Mouse (Mus musculus) natural killer cell, adult 2 months (primary cell): ENCODE results near the gene Fam19a5.

Experiments
- DNase-seq, 2 experiments: peaks; one replicate each; pipeline ENCODE4 v3.0.0; 2022; ENCODE audit warnings: low spot score in 2 of 2

Gene Fam19a5

DNA sequence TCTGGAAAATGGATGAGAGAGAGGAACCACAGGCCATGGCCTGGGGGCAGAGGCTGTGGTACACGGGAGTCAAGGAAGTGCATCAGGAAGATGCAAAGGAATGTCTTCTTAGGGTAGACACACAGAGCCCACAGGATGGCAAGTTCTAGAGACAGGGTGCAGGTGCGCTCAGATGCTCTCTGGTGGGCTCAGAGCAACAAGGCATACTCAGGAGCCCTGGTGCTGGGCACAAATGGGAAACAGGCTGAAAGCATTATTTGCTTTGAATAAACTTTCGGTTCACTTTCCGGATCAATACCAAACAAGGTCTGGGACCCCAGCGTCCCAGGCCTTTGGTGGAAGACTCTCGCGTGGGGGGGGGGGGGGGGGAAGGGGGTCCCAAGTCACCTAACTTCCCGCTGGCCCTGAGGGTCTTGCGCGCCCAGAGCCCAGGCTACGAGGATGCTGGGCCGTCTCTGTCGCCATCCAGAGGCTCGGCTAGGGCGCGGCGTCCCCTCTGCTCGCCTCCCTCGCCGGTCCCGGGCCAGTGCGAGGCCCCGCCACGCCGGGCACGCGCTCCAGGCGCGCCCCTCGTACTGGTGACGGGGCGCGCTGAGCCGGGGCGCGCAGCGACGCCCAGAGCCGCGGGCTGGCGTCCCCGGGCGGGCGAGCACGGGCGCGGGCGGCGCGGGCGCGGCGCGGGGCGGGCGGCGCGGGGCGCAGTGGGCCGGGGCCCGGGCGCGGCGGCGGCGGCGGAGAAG lies at the start of gene Fam19a5:
Gene Fam19a5 (plus strand): TSS at position 701 of the 740 bp plus-strand sequence.
- DNase-seq, result no peak

DNA sequence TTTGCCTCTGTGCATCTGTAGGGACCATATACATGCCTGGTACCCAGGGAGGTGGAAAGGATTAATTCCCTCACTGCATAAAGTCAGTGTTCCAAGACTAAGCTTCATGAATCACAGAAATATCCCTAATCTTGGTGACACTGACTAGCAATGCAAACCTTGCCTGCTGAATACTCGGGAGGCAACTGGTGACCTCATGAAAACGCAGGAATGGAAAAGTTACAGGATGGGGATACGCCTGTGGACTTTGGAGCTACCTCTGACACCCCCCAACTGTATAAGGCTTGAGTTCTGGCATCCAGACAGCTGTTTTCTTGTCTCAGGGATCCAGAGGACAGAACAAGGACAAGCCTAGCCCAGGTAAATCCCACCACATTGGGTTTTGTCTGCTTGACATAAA lies 42.4 kb upstream of the Fam19a5 start:
- DNase-seq, result no peak

DNA sequence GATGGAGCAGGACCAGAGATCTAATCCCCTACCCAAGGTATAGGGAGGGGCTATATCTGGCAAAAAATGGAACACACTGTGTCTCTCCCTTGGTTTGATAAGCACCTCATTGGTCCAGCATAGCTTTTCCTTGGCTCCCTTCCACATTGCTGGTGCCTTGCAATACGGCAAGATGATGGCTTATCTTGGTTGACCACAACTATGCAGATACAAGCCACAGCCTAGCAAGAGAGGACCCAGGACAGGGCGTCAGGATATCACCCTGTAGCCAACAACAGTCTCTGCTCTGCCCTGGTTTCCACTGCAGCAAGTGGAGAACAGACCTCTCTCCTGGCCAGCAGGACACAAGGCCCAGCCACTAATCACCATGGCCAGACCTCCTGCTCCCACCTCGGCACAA lies 36.8 kb upstream of the Fam19a5 start:
- no peak for DNase-seq

DNA sequence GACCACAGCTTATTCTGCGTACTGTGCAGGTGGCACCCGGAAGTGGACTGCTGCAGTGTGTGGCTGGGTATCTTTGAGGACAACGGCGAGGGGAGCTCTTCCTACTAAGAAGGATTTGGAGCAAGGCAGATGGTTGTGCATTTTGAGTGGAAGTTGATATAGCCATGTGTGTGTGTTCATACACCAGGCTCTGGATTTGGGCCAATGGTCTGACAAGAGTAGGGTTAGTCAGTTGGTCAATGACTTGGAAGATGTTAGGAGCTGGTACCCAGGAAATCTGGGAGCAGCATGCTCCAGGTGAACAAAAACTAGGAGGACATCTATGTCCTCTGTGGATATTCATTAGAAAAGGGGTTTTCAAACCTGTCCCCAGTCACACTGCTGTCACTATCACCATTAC lies 33.2 kb upstream of the Fam19a5 start:
- no peak for DNase-seq

DNA sequence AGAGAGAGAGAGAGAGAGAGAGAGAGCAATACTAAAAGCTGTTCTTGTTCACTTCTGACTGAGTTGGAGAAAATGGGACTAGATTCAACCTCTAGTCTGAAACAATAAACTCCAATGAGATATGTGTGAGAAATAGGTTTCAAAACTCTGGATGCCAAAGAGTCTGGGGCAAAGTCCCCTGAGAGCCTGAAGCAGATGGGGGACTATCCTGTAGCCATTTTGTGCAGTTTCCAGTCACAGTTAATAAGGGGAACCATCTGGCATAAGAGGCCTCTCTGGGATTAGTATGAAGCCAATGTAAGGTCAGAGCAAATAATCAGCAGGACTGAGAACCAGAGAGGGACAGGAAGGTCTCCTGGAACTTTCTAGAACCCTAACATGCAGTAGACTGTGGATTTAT lies 25.9 kb upstream of the Fam19a5 start:
- no peak for DNase-seq

DNA sequence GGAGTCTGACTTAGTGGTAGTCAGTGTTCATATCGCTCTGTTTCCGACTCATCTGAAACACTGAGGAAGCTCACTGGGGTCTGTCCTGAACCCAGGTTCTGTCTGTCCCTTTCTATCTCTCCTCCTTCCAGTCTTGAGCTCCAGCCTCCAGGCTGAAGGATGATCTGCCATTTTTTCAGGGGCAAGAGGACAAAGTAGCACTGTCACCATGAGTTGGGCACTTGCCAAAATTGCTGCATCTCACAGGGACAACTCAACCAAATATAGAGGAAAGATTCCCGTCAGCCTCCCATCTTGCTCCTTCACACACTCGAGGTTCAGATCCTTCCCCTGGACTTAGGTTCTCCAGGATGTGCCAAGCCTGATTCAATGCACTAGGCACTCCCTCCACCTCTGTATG lies 14.8 kb upstream of the Fam19a5 start:
- no peak for DNase-seq

DNA sequence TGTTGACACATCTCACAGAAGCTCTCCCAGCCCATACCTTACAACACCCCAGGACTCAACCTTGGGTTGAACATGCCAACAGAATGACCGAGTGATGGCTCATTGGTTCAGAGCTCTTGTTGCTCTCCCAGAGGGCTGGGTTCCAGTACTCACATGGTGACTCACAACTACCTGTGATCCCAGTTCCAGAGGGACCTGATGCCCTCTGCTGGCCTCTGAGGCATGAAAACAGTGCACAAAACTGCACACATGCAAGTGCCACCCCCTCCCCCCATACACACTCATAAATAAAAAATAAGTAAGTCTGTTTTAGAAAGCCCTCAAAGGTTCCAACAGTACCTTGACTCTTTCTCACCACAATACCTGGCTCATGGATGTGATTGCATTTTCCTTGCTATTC lies 2.4 kb upstream of the Fam19a5 start:
- DNase-seq, result no peak

DNA sequence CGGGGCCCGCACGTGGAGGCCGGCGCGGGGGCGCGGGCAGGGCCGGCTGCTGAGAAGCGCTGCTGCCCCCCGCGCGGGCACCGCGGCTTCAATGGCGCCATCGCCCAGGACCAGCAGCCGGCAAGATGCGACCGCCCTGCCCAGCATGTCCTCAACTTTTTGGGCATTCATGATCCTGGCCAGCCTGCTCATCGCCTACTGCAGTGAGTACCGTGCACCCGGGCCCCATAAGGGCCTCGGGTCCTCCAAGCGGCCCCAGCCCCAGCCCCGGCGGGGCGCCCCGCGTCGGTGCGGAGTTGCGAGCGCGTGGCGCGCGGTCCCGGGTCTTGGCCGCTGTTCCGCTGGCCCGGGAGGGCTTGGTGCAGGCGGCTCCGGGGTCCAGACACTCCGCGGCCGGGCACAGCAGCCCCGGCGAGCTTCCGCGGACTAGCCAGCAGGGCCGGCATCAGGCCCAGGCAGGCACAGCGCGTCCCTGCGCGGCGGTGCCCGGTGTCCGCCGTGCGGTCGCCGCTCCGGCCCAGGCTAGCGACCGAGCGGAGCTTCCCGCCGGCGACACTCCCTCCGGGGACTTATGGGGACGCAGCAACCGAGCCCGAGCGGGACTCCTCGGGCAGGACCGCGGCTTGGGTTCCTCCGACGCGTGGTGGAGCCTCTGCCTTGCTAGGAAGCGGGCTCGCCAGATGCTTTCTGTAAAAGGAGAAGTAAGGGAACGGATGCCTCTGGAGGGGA lies 466 bp downstream of the Fam19a5 start:
- DNase-seq, result no peak

DNA sequence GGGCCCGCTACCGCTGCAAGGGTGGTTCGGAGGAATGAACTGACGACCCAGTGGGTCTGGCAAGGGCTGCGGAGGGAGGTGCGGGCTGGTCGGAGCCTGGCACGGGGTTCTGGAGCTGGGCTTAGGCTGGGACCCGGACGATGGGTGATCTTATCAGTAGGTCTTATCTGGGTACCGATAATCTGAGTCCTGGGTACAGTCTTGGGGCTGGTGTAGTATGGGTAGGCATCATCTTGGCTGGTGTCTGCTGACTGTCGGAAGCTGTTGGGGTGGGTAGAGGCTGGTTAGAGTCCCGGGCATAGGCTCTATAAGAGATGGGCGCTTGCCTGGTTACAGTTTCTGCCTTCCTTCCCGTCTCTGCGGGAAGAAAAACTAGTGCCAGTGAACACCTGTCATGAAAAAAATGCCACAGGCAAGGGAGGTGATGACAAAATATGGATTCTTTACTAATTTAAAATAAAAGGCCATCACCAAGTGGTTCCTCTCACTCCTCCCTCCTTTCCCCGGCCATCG lies 1.1 kb downstream of the Fam19a5 start:
- DNase-seq, result no peak

DNA sequence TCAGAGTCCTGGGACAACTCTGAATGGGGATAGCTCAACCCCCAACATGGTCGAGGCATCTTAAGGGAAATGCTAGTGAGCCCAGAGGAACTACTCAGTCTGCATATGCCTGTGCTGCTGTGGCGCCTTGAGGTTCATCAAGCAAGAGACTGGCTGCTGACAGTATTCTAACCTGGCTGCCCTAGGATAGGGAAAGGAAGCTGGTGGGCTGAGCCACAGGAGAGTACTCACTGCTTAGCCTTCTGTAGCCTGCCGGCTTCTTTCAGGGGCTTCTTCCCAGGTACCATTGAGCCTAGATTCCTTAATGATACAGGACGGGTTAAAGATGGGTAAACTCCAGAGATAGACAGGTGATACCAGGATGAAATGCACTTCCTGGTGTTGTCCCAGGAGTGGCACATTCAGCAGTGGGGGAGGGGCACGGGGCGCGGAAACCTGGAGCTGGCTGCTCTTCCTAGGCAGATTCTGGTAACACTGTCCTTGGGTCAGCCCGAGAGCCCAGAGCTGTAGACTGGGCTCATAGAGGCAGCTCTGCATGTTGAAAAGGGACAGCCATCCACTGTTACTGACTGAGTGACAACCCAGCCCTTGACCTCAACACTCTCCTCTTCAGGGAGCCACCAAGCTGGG lies 1.7 kb downstream of the Fam19a5 start:
- no peak for DNase-seq

DNA sequence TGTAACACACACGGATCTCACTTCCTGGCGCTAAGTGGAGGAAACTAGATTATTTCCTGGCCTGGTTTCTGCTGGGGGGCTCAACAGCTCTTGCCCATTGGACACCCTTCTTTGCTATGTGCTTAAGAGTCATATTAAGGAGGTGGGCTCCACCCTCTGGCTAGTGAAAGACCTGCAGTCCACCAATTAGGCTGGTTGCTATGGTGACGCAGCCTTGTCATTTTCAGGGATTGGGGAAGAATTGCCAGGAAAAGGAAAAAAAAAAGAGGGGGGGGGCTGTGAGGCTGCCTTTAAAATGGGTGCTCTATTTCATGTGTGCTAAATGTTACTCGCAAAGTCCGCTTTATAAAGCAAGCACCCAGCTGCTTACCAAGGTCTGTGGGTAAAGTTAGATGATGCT lies 2.9 kb downstream of the Fam19a5 start:
- no peak for DNase-seq

DNA sequence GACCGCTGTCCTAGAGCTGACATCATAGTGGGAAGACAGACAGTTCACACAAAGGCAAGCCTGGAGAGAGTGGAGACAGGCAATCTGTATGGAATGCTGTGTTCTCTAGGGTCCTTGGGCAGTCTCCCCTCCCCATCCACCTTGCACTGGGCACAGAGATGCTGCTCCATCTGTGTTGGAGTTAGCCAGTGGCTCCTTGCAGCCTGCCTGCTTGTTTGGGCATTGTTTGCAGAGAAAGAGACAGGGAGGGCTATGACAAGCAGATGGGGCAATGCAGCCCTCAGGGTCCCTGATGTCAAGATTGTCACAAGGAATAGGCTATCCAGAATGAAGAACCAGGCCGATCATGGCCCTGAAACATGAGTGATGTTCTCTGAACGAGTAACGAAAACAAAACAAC lies 5.6 kb downstream of the Fam19a5 start:
- DNase-seq, result no peak

DNA sequence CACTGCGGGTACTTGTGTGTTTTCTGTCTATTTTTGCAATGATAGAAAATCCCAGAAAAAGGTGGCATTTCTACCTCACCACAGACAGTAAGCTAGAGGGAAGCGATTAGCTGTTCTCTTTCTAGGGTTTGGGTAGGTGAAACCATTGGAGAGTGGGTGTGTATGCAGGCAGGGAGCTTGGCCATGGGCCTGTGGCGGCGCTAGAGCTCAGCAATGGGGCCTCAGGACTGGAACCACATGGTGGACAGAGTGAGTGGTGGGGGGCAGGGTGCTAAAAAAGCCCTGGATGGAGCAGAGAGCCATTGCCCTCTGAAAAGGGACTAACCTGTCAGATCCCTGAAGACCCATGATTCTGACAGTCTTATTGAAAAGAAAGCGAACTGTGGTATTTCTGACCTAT lies 6.7 kb downstream of the Fam19a5 start:
- no peak for DNase-seq

DNA sequence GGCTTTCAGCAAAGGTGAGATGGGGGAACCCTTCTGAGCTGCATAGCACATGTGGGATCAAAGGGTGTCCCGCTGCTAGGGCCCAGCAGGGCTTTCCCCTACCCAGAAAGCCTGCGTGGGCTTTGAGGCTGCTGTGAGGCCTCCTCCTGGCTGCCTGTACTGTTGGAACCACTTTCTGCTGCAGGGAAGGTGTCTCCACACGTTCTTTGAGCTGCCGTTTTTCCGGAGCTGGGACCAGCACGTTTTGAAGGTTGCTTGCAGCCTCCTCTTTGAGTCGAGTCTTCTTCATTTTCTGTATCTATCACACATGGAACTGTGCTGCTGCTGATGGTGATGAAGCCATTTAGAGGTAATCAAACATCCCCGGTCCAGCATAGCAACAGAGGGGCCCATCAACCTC lies 7.5 kb downstream of the Fam19a5 start:
- DNase-seq, result no peak

DNA sequence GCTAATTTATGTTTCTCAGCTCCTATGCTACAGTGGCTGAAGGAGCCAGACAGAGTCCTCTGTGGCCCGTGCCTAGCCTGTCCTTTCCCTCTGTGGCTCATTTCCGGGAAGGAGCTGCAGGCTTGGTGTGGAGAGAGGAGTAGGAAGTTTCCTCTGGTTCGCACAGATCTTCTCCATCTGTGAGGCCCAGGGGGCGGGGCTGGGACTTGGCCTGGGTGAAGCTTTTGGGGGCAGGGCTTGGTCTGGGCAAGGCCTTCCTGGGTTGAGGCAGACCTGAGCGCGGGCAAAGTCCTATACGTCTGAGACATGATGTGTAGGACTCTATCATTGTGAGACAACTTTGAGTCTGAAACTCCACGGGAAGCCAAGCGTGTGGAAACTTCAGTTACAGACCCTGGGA lies 11.7 kb downstream of the Fam19a5 start:
- no peak for DNase-seq

DNA sequence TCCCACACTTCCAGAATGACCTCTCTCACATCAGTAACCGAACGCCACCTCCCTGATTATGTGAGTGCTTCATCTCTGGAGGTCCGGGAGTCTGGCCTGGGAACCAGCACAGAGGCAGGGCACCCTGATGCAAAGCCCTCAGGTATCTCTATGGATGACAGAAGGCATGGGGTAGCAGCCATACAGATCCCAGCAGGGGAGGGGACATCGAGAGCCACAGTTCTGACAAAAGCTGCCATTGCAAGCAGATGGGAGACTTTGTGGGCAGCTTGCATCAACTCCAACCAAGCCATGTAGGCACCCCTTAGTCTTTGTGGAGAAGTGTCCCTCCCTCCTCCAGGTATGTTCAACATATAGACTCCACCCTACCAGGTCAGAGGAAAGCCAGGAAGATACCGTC lies 20.2 kb downstream of the Fam19a5 start:
- DNase-seq, result no peak

DNA sequence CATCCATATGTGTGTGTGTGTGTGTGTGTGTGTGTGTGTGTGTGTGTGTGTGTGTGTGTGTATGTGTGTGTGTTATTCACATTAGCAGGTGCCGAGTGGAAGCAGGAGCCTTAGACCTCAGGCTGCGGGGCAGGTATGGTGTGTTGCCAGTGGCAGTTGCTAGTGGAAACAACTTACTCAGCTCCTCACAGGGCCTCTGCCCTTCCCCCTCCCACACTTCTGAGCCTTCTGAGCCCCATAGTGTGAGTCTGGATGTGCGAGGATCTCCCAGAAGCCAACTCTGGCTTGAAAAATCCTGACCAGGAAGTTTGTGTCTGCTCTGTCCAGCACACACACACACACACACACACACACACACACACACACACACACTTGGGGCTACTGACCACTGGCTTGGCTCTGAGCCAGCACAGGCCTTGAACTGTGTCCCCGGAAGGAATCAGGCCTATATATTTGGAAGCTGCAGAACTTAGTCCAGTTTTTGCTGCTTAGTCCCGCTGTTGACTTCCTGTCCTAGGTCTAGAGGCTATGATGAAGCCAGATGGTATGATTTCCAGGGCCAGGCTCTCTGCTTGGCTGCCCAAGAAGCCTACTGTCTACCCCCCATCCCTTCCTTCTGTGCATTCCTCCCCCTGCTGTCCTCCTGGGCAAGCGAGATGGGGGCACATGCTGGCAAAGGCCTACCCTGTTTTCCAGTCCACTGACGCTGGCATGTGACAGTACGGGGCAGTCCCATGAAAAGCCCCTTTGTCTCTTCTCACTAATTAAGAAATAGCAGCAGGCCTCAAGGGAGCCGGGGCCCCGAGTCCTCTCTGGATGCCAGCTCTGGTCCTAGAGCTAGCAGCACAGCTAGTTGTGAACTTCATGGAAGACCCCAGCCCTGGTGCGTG lies 22.2 kb downstream of the Fam19a5 start:
- no peak for DNase-seq

DNA sequence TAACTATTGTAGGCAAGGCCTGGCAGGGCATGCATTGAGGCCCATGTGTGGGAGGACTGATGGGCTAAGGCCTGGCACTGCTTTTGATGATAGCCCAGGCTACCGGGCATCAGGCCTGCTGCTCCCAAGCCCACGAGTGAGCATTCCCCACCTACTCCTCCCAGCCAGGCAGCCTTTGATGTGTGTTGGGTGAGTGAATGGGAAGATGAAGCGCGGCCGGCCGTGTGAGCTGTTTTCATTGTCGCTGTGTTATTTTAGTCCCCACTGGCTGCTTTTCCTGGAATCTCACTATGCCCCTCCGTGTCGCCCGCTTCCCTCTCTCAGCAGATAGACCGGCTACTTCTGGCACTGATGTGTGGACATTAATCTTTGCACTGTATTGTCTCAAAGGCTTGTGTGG lies 26.1 kb downstream of the Fam19a5 start:
- DNase-seq, result no peak

DNA sequence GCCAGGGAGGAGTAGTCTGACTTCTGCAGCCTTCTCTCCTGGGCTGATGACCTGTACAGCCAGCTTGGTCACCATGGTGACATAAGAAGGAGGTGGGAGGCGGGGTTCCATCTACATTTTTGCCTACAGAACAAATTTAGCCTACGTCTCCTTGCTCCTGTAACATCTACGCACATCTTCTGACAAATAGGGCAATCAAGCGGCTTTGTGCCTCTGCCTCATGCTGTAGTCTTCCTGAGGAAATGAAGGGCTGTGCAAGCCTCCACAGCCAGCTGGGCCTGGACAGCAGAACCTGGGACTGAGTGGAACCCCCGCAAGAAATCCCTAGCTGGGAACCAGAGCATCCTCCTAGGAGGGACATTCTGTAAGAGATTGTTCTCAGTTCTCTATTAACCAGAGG lies 35.8 kb downstream of the Fam19a5 start:
- DNase-seq, result no peak

DNA sequence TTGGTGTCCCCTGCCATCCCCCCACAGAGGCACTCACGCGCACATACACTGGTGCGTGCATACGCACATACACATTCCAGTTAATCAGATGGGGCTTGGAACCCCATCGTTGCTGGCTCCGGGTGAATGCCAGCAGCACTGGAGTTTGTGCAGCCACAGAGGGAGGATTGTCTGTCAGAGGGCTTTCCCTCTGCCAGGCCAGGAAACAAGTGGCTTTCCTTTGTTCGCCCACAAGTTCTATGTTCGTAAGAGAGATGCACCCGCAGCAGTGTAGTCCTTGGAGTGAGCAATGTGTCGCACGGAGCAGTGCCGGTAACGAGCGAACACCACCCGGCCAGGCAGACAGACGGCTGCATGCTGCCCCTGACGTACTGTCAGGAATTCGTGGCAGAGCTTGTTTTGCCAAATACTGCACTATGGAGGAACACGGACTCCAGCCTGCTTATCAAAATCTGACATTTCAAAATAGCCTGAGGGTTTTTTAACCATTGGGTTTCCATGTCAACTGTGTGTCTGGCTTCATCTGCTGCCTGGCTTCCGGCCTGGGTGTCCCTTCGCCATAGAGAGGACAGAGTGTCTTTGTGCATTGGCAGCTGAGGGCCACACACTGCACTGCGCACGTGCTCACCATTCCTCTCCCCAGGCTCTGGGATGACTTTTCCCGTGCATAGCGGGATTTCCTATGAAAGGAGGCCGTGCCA lies 40.0 kb downstream of the Fam19a5 start:
- DNase-seq, result no peak

DNA sequence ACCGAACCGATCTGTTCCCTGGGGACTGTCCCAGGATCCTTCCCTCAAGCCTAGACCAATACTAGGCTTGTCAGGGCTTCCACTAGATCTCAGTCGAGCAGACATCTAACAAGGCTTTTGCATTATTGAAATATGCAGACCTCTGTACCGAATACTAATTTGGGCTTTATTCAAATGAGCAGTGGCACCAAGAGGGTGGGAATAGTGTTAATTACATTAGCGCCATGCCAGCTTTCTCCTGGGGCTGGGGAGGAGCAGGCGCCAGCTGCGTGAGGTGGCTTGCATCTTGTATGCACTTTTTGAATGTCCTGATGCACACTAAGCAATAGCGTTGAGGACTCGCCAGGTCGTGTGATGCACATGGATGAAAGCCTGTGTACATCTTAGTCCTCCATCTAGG lies 46.9 kb downstream of the Fam19a5 start:
- DNase-seq, result no peak
